Mouse (Mus musculus) embryonic facial prominence, embryonic 13.5 days (tissue): ENCODE measurements at regions not wholly inside any gene's neighbourhood (a gene's known extent, or its start where the extent isn't known, plus 50 kb on each side); places are given as distances from the start of the nearest gene placed in this dataset.

Source experiments
- ATAC-seq: fragments of 200-750 bp; cut with Nextera tagmentation; 2 replicates; pipeline ENCODE4 v1.8.0; 2017; ENCODE audit warnings: low read depth; ENCODE audit not compliant: insufficient number of reproducible peaks, insufficient read depth, low FRiP score, low TSS enrichment
- H3K27ac ChIP-seq: fragments of 300-500 bp; sonication (generic); 2 replicates; pipeline ENCODE4 v1.5.1; 2015; ENCODE audit warnings: moderate library complexity, mild to moderate bottlenecking, inconsistent platforms
- H3K27me3 ChIP-seq: fragments of 300-500 bp; sonication (generic); 2 replicates; pipeline ENCODE4 v1.6.1; 2015; ENCODE audit warnings: mild to moderate bottlenecking, inconsistent platforms
- H3K36me3 ChIP-seq: fragments of 300-500 bp; sonication (generic); 2 replicates; pipeline ENCODE4 v1.6.1; 2015; ENCODE audit warnings: mild to moderate bottlenecking, inconsistent platforms
- H3K4me1 ChIP-seq: fragments of 300-500 bp; sonication (generic); 2 replicates; pipeline ENCODE4 v1.6.1; 2015; ENCODE audit warnings: inconsistent platforms
- H3K4me2 ChIP-seq: fragments of 300-500 bp; sonication (generic); 2 replicates; pipeline ENCODE4 v1.6.1; 2015; ENCODE audit warnings: moderate library complexity, mild to moderate bottlenecking, inconsistent platforms
- H3K4me3 ChIP-seq: fragments of 300-500 bp; sonication (generic); 2 replicates; pipeline ENCODE4 v1.5.1; 2015; ENCODE audit warnings: mild to moderate bottlenecking, inconsistent platforms
- H3K9ac ChIP-seq: fragments of 300-500 bp; sonication (generic); 2 replicates; pipeline ENCODE4 v1.6.1; 2015; ENCODE audit warnings: mild to moderate bottlenecking, inconsistent platforms
- H3K9me3 ChIP-seq: fragments of 300-500 bp; sonication (generic); 2 replicates; pipeline ENCODE4 v1.6.1; 2016; ENCODE audit warnings: inconsistent platforms
- WGBS: fragments of 180-500 bp; shearing (Covaris S2); methylation state at CpG from one replicate; pipeline ENCODE4 v1.1.7; 2015; ENCODE audit warnings: mixed read lengths; 5-methylcytosine and 5-hydroxymethylcytosine counted together

DNA sequence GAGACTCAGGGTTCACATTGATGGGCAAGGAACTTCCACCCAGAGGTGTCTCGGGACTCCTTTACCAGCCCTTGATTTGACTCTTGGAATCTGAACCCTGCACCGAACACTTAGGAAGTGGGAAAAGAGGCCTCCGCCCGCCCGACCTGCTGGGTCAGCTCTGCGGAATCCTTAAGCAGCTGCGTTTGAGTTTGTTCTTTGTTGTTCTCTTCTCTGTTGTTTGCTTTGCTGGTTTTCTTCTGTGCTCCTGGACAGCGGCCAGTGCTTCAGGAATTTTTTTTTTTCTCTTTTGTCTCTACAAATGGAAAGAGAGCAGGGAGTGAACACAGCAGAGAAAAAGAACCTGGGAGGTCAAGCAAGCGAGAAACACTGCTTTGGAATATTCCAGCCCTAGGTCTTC lies 55.1 kb upstream of the Habp2 start:
- Histone ChIP-seq H3K4me2 (0 out of 2 replicates have a peak overlapping the region, but pooled peaks have one; percentile 9), H3K4me1 (peaks cover 42% of the 10 kb centered on the region), H3K36me3 (no peaks in the 10 kb centered on the region), H3K27ac (peak overlapping the region; percentile 88), H3K9ac (no peak overlapping the region), H3K27me3 (no peaks in the 10 kb centered on the region), H3K9me3 (no peaks in the 10 kb centered on the region), H3K4me3 (no peak overlapping the region)
- WGBS = 29% methylated on average over 9 of the region's 9 CpGs
- no peak for ATAC-seq

- 24% methylated on average over 7 of the region's 7 CpGs for WGBS
- no peaks in the 10 kb centered on the region for H3K9me3 ChIP-seq
- H3K4me2 ChIP-seq = peak overlapping the region; percentile 9; the same call in 1 of the 2 replicates
- no peak overlapping the region for H3K9ac ChIP-seq
- peaks cover 42% of the 10 kb centered on the region for H3K4me1 ChIP-seq
- H3K27me3 ChIP-seq = no peaks in the 10 kb centered on the region
- peak; percentile 63; the same call in 1 of the 2 replicates for ATAC-seq
- H3K36me3 ChIP-seq = no peaks in the 10 kb centered on the region
- H3K4me3 ChIP-seq = no peak overlapping the region
- peak overlapping the region; percentile 88 for H3K27ac ChIP-seq
Observed at GRCm38 (mm10) chr19:56232269-56232668, 54.7 kb upstream of the Habp2 start.

GRCm38 (mm10) chr19:56232950-56233349 lies 54.0 kb upstream of the Habp2 start:
- Histone ChIP-seq H3K4me1 (peaks cover 42% of the 10 kb centered on the region), H3K27ac (peak overlapping the region; percentile 88), H3K4me3 (no peak overlapping the region), H3K36me3 (no peaks in the 10 kb centered on the region), H3K9me3 (no peaks in the 10 kb centered on the region), H3K9ac (no peak overlapping the region), H3K4me2 (no peak overlapping the region), H3K27me3 (no peaks in the 10 kb centered on the region)
- ATAC-seq = no peak
- WGBS = 96% methylated on average over 5 of the region's 5 CpGs

GRCm38 (mm10) chr19:56235040-56235439 lies 51.9 kb upstream of the Habp2 start:
- no peaks in the 10 kb centered on the region for H3K36me3 ChIP-seq
- WGBS = 10% methylated on average over 2 of the region's 2 CpGs
- H3K27me3 ChIP-seq = no peaks in the 10 kb centered on the region
- no peak overlapping the region for H3K4me2 ChIP-seq
- H3K4me3 ChIP-seq = no peak overlapping the region
- ATAC-seq = no peak
- H3K27ac ChIP-seq = peak overlapping the region; percentile 67
- peaks cover 42% of the 10 kb centered on the region for H3K4me1 ChIP-seq
- no peak overlapping the region for H3K9ac ChIP-seq
- H3K9me3 ChIP-seq = no peaks in the 10 kb centered on the region
